Mouse (Mus musculus) kidney, adult 2 months (tissue): Measurements from ENCODE around the gene Cd320. TPM values are rescaled to one million over a fixed set of nuclear protein-coding genes. Genes with fewer than 3 reads are reported as not detected.

Experiments used
- DNase-seq: peaks from one replicate; pipeline ENCODE4 v3.0.0; 2021
- H3K27ac ChIP-seq: fragments of 200-500 bp; 2 replicates; pipeline ENCODE4 v1.5.1; 2012; ENCODE audit warnings: low read depth, low read length, control low read depth, inconsistent platforms; ENCODE audit not compliant: insufficient read depth
- H3K27me3 ChIP-seq: fragments of 200-500 bp; replicated peaks from 2 replicates; pipeline ENCODE4 v1.6.1; 2012; ENCODE audit warnings: mild to moderate bottlenecking, moderate library complexity, low read length, inconsistent platforms; ENCODE audit not compliant: control insufficient read depth, insufficient read depth
- H3K36me3 ChIP-seq: fragments of 200-500 bp; 2 replicates; pipeline ENCODE4 v1.6.1; 2012; ENCODE audit warnings: mild to moderate bottlenecking, moderate library complexity, low read length, inconsistent platforms; ENCODE audit not compliant: control insufficient read depth, insufficient read depth
- H3K4me1 ChIP-seq: fragments of 200-500 bp; 2 replicates; pipeline ENCODE4 v1.6.1; 2011; ENCODE audit warnings: low read length; ENCODE audit not compliant: control insufficient read depth, insufficient read depth
- H3K4me3 ChIP-seq: fragments of 200-500 bp; 2 replicates; pipeline ENCODE4 v1.5.1; 2011; ENCODE audit warnings: mild to moderate bottlenecking, low read depth, low read length, control low read depth; ENCODE audit not compliant: insufficient read depth
- CTCF ChIP-seq: fragments of 200-500 bp; conservative IDR thresholded peaks from 2 replicates; pipeline ENCODE4 v1.5.1; 2011; ENCODE audit warnings: low read depth, mild to moderate bottlenecking, control low read depth, low read length, moderate library complexity, mixed read lengths; ENCODE audit not compliant: insufficient read depth, insufficient read length
- POLR2A ChIP-seq: fragments of 200-500 bp; IDR thresholded peaks from one replicate; pipeline ENCODE4 v1.6.1; 2011; ENCODE audit warnings: low read depth, low read length, control low read depth
- WGBS: fragments of 180-500 bp; shearing (Covaris S2); methylation state at CpG from one replicate; pipeline ENCODE4 v1.1.7; 2018; 5-methylcytosine and 5-hydroxymethylcytosine counted together
- polyA plus RNA-seq: library from polyadenylated mRNA; depleted of rRNA; stranded (reverse); fragments of >200 nt; gene quantifications from 2 replicates; pipeline ENCODE4 v1.2.3, GENCODE M21; 2012

Cd320 gene
- polyA plus RNA-seq, 1 experiment = 71.3 TPM

DNA sequence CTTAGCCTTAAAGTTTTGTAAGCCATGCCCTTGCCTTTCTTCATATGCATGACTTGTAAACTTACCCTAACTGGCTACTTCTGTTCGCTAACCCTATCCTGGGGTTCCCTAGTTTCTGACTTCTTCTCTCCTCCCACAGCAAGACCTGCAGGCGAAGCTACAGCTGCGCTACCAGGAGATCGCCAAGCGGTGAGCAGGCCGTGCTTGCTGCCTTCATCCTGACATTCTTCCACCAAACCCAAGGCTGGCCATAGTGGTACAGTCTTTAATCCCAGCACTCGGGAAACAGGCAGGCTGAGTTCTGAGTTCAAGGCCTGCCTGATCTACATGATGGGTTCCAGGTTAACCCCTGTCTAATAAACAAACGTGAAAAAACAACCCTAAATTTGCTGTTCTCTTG, 17.4 kb upstream of the Cd320 start:
- peaks cover 5% of the 10 kb centered on the region; the same call in 1 of the 2 replicates for H3K36me3 ChIP-seq
- no peak overlapping the region for H3K27ac ChIP-seq

DNA sequence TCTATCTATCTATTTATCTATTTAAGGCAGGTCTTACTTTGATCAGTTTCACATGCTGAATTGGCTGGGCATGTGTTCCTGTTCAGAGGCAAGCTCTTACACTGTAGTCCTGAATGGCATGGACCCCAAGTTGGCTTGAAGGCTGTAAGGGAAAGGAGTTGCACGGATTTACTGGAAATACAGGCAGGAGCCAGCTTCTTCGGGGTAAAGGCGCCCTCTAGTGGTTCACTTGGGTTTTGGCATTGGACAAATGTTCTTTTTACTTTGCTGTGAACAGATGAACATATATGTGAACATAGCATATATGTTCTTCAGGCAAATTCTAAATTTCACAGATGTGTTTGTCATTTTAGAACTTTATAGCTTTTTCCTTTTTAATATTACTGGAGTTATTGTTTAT, 16.0 kb upstream of the Cd320 start:
- peak; percentile 84 for DNase-seq
- Histone ChIP-seq H3K4me1 (peaks cover 23% of the 10 kb centered on the region), H3K4me3 (no peak overlapping the region), H3K36me3 (peaks cover 8% of the 10 kb centered on the region; the same call in 1 of the 2 replicates), H3K27ac (no peak overlapping the region), H3K27me3 (no peaks in the 10 kb centered on the region)
- TF ChIP-seq POLR2A (no peak), CTCF (peak; percentile 86)
- 0% methylated on average over 3 of the region's 3 CpGs for WGBS

More for the DNA sequence above, 17.4 kb upstream of the Cd320 start:
- Histone ChIP-seq H3K4me3 (no peak overlapping the region), H3K4me1 (peaks cover 23% of the 10 kb centered on the region), H3K27me3 (no peaks in the 10 kb centered on the region)
- 82% methylated on average over 8 of the region's 8 CpGs for WGBS
- DNase-seq = no peak
- TF ChIP-seq CTCF (no peak), POLR2A (no peak)

DNA sequence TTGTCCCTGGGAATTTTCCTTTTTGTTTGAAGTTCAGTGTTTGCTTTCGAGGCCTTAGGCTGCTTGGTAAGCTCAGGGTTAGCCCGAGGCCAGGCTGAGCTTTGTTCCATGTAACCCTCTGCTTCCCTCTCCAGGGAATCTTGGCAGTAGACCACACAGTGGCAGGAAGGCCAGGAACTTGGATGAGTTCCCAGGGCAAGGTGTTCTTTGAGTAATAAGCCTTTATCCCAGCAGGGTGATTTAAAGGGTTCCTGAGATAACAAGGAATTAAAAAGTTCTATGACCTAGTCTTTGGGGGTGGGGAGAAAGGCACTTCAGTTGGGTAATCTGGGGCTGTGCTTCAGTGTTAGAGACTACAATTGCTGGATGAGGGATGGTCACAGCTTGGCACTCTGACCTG, 14.0 kb upstream of the Cd320 start:
- WGBS = 8% methylated on average over 2 of the region's 2 CpGs
- DNase-seq = peak; percentile 96
- Histone ChIP-seq H3K27ac (peak overlapping the region; percentile 42; the same call in 1 of the 2 replicates), H3K27me3 (no peaks in the 10 kb centered on the region), H3K36me3 (peaks cover 7% of the 10 kb centered on the region; the same call in 1 of the 2 replicates), H3K4me3 (no peak overlapping the region), H3K4me1 (peaks cover 17% of the 10 kb centered on the region)
- TF ChIP-seq CTCF (0 out of 2 replicates have a peak, but pooled peaks have one; percentile 7), POLR2A (no peak)

DNA sequence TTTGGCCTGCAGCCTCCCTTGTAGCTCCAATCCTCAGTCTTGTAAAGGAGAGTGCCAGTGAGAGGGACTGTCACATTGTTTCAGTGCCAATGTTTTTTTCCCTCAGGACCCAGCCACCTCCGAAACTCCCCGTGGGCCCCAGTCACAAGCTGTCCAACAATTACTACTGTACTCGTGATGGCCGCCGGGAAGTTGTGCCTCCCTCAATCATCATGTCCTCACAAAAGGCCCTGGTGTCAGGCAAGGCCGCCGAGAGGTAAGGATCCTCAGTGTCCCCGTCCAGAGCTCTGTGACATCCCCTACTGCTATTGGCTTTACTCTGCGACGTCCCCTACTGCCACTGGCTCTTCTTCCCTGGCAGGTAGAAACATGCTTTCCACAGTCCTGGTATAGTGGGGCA, 13.3 kb upstream of the Cd320 start:
- no peak for DNase-seq
- no peak for TF ChIP-seq CTCF
- no peak for TF ChIP-seq POLR2A
- no peaks in the 10 kb centered on the region for H3K27me3 ChIP-seq
- H3K4me1 ChIP-seq = peaks cover 17% of the 10 kb centered on the region
- peaks cover 10% of the 10 kb centered on the region for H3K36me3 ChIP-seq
- 0 out of 2 replicates have a peak overlapping the region, but pooled peaks have one; percentile 42 for H3K27ac ChIP-seq
- H3K4me3 ChIP-seq = no peak overlapping the region
- 76% methylated on average over 10 of the region's 10 CpGs for WGBS

DNA sequence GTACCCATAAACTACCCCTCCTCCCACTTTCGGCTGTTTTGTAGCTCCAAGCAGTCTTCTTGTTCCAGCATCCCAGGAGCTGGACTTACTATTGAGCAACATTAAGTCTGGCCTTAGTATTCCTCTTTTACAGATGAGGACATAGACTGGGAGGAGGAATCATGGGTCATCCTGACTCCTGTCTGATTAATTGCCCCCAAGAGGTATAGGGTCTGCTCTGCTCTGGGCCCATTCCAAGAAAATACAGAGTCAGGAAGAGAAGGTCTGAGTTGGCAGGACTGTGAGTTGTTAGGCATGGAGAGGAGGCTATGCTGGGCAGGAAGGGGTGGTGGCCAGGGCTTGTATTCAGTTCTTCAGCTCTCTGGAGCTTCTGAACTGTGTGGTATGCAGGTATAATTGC, 1.3 kb downstream of the Cd320 start:
- WGBS = 39% methylated on average over 1 of the region's 1 CpGs

DNA sequence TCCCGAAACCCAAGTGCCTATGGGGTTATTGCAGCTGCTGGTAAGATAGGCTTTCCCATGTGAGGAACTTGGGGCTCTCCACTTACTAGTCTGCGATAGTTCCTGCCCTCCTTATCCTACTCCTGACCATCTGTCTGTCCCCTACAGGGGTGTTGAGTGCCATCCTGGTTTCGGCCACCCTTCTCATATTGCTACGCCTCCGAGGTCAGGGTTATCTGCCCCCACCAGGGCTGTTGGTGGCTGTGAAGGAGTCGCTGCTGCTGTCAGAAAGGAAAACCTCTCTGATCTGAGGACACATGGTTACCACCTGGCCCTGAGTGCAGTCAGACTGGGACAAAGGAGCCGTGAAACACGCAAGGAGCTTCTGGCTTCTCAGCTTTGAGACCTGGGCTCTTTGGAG, 5.2 kb downstream of the Cd320 start:
- H3K36me3 ChIP-seq = 0 out of 2 replicates have a peak, but pooled peaks cover 2% of the 10 kb centered on the region
- no peak overlapping the region for H3K4me3 ChIP-seq
- H3K4me1 ChIP-seq = peaks cover 6% of the 10 kb centered on the region; the same call in 1 of the 2 replicates
- no peak for TF ChIP-seq CTCF
- TF ChIP-seq POLR2A = no peak
- DNase-seq = no peak
- H3K27ac ChIP-seq = no peak overlapping the region
- WGBS = 83% methylated on average over 8 of the region's 8 CpGs
- no peaks in the 10 kb centered on the region for H3K27me3 ChIP-seq

More for the DNA sequence above, 1.3 kb downstream of the Cd320 start:
- Histone ChIP-seq H3K27ac (no peak overlapping the region), H3K4me3 (no peak overlapping the region), H3K27me3 (no peaks in the 10 kb centered on the region), H3K4me1 (peaks cover 6% of the 10 kb centered on the region; the same call in 1 of the 2 replicates), H3K36me3 (0 out of 2 replicates have a peak, but pooled peaks cover 2% of the 10 kb centered on the region)
- DNase-seq = no peak
- no peak for TF ChIP-seq CTCF
- TF ChIP-seq POLR2A = no peak

DNA sequence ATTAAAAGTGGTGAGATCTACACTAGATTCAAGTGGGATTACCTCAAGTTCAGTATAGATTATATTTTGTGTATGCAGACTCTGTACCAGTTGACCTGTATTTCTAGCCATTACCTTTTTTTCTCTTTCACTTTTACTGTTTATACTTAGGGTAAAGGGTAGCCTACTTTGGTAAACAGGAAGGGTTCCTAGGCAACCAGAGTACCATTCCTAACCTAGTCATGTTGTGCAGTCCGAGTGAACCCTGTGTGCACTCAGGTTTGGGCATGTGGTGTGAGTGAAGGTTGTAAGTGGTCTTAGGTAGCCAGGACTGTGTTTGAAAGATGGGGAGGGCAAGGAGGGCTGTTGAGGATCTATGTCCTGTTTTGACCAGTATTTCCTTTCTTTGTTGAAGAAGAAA, 8.4 kb downstream of the Cd320 start:
- 0 out of 2 replicates have a peak, but pooled peaks cover 2% of the 10 kb centered on the region for H3K36me3 ChIP-seq
- H3K27ac ChIP-seq = no peak overlapping the region
- H3K4me3 ChIP-seq = no peak overlapping the region
- 36% methylated on average over 1 of the region's 1 CpGs for WGBS
- TF ChIP-seq CTCF (no peak), POLR2A (no peak)
- H3K27me3 ChIP-seq = no peaks in the 10 kb centered on the region
- no peak for DNase-seq
- H3K4me1 ChIP-seq = no peaks in the 10 kb centered on the region
